Mouse (Mus musculus) urinary bladder, postnatal 4 days (tissue): ENCODE results near the gene Tube1.
"Not testable (repeated sequence)": the region's sequence is repeated elsewhere in the genome, so short reads cannot be mapped to it uniquely, and the experiment has no call there.

Experiments used
- DNase-seq, 2 experiments: peaks; one replicate each; pipeline ENCODE4 v3.0.0; 2021 to 2022; ENCODE audit warnings: low spot score in 2 of 2

Gene Tube1

DNA sequence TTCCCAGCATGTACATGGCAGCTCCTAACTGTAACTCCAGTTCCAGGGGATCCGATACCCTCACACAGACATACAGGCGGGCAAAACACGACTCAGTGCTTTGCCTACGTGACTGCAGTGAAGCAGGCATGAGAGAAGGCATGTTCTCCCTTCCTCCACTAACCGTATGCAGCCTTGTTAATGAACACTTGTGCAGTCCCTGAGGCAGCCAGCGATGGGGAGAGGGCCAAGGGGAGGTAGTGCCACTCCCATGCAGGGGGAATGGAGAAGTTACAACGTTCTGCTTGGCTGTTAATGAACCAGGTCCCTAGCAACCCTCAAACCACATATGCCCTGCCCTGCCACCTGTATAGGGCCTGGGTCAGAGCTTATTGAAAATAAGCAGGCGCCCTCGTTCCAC, 35.9 kb downstream of the Tube1 start:
- no peak for DNase-seq

DNA sequence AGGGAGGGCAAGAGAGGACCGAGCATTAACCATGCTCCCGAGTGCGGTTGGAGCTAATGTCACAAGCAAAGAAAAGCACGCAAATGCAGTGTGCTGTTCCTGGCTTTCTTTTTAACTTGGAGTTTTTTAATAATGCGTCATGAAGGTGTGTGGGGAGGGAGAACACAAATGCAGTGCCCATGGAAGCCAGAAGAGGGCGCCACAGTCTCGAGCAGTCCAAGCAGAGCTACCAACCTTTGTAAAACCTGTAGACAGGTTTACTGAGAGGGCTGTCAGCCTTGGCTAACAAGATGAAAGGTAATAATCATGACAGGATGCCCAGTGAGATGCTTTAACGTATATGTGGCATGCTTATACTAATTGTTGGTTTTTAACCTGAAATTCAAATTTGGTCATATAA, 36.4 kb downstream of the Tube1 start:
- peak; percentile 50 to 71 for DNase-seq

DNA sequence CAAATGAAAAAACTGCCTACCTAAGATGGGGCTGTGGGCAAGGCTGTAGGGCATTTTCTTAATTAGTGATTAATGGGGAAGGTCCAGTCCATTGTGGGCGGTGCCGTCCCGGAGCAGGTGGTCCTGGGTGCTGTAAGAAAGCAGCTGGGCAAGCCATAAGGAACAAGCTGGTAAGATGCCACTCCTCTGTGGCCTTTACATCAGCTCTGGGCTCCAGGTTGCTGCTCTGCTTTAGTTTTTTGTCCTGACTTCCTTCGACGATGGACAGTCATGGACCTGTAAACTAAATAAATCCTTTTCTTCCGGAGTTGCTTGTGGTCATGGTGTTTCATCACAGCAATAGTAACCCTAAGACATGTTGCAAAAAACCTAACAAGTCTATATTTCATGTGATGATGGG, 36.9 kb downstream of the Tube1 start:
- DNase-seq: no peak

DNA sequence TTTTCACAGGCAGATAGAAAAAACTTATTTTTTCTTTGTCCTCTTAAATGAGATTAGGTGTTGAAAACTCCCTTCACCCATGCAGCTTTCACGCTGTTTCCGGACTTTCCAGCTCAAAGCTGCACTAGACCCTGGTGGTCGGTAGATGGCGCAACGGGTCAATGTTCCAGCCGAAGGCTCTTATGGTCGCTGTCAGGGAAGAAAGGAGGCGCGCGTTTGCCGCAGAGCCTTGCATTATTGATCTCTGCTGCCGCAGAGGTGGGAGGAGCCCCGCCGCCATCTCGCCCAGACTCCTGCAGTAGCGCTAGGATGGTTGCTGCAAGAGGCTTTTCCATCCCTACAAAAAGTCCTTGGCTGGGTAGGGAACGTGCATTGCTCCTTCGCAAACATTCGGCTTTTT, 37.4 kb downstream of the Tube1 start:
- DNase-seq: peak; percentile 82 to 93

DNA sequence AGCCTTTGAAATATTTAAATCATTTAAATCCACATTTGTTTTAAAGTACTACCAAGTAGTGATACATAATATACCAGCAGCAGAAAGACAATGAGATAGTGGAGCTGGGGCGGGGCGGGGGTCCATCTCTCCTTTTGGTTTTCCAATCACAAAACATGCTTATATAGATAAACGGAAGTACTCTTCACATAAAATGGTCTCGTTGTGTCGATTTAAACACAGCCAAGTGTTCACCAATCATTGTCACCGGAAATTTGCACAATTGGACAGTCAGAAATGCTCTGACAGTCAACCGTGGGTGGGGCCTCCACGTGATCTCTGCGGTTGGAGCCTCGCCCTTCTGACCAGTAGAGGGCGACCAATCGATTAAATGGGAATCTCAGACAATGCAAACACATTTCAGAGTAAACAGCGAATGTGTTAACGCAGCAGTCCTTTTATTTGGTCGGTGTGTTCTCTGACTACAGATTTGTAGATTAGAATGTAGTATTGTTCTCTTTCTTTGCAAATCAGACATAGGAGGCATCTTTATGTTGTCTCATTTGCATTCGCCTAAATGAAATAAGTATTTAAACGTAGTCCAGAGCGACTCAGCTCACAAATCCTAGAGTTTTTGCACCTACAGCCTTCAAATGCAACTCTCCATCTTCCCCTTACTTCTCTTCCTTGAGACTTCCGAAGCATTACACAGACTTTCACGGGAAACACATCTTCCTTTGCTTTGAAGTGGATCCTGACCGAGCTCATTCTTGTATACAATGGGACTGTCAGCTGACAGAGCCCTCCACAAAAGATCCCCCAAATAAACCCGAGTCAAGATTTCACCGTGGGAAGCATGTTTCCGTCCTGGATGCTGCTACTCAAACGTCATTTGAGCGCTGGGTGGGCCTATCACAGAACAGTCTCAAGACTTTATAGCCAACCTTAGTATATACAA, 38.1 kb downstream of the Tube1 start:
- DNase-seq: peak; percentile 78 to 82

DNA sequence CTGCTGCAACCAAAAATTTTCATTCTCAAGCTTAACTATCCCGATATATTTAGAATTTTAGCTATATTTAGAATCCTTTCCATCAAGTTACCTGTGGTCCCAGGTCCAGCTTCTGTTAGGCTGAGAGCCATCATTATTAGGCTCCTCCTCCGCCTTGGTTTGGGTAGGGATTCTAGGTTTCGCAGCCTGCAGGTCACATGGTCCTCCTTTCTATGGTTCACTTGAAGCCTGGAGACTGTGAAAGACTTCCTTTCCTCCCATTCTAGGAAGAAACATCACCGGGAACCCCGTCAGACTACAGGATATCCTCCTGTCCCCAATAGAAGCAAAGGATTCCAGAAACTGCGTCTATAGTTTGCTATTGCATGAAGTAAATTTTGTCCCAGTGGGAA, 38.8 kb downstream of the Tube1 start:
- no peak for DNase-seq

DNA sequence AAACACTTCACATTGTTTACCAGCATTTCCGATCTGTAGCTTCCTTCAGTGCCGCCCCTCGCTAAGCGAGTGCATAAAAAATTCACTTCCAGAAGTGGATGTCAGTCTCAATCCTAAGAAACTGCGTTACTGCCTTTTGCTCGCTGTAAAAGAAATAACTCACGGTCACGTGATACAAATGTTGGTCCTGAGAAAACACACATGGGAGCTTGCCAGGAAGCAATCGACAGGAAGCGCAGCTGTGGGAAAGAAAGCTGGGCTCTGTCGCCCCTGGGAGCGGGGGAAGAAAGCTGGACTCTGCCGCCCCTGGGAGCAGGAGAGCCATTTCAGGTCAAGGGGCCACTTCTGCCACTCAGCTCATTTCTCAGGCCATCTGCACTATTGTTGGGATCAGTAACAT, 39.3 kb downstream of the Tube1 start:
- no peak for DNase-seq

DNA sequence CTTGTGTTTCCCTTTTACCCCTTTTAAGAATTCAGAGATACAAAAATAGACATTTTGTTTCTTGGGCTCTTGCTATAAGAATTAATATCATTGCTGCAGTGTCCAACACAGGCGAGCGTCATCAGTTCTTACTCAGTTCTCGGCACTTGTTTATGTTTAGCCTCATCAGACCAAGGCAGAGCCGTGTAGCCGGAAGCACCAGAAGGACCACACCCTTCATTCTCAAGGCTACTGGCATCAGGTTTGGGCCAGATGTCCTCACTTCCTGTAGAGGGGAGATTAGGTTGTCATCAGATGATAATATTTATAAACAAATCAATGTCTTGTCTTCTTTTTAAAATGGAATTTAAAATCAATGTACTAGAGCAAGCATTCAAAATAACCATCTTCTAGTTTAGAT, 43.2 kb downstream of the Tube1 start:
- DNase-seq: no peak

DNA sequence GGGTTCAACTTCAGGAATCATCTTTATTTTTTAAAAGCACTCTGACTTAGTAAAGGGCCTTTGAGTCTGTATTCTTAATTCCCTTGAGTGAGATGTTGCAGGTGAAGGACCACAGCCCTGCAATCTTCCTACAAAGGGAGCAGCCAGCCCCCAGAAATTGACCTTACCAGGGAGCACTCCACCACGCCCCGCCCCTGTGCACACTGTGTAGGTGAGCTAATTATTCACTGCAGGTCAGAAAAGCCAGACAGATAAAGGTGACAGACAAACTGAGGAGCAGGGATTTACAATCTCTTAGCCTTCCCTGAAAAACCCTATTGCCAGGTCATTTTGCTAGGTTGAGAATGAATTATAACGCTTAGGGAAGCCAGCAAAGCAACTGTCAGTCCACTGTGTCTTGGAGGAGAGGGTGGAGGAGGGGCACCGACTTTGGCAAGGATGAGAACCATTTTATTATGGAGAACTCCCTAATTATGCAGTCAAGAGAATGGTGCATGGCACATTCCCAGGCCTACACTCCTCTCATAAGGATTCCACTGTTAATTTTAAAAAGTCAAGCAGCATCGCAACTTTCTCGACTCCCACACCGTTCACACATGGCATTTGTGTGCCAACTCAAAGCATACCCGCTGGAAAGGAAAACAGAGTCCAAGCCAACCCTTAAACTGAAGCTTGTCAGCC, 51.2 kb downstream of the Tube1 start:
- DNase-seq: no peak

DNA sequence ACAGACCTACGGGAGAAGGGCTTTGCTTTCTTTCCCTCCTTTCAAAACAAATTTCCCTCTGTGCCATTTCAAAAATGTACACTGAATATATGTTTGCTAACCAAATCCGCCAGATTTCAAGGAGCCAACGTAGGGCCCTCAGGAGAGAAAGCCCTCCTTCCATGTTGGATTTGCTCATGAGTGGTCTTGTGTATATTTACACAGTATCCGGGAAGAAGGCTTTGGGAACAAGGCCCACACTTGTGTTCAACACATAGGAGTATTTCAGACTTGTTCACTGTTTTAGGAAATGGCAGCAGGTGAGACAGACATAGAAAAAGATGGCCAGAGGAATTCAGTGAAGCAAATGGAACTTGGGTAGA, 51.8 kb downstream of the Tube1 start:
- no peak for DNase-seq

DNA sequence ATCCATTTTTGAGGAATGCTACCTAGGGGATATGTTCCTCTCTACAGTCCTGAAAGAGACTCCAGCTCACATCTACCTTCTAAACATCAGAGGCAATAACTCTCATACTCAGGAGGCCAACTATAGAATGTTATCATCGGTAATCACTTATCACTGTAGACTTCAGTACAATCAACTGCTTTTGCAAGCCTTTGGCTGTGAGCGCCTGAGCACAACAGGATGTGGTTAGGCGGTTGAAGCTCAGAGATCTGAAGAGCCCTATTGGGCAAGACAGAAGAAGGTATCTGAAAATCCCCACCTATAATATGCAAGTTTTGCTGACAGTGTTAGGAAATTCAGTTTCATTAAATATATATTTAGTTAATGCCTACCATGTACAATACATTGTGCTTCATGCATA, 58.9 kb downstream of the Tube1 start:
- DNase-seq: no peak

DNA sequence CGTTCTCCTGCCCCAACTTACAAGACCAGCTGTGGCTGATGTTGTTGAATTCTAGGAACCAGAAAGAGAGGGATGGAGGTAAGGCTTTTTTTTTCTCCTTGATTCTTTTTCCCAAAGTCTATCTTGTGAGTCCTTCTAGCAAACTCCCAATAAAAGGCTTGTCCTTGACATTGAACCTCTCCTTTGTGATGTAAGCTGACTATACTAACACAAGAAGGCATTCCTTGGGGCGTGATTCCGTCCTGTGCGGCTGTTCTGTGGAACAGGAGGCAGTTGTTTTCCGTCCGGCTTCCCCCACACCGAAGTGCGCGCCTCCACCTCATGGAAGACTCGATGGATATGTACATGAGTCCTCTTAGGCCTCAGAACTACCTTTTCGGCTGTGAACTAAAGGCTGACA, 64.4 kb downstream of the Tube1 start:
- DNase-seq: not testable (repeated sequence)
